Mouse (Mus musculus) erythroblast, embryonic 14.5 days (primary cell): ENCODE results near the gene Myg1.

ENCODE experiments used
- GATA1 ChIP-seq: IDR thresholded peaks from 2 replicates; pipeline ENCODE4 v1.6.1; 2012; ENCODE audit warnings: low read length, inconsistent platforms, mixed read lengths
- TAL1 ChIP-seq: IDR thresholded peaks from 3 replicates; pipeline ENCODE4 v1.6.1; 2012; ENCODE audit warnings: low read length, inconsistent platforms, mixed read lengths

DNA sequence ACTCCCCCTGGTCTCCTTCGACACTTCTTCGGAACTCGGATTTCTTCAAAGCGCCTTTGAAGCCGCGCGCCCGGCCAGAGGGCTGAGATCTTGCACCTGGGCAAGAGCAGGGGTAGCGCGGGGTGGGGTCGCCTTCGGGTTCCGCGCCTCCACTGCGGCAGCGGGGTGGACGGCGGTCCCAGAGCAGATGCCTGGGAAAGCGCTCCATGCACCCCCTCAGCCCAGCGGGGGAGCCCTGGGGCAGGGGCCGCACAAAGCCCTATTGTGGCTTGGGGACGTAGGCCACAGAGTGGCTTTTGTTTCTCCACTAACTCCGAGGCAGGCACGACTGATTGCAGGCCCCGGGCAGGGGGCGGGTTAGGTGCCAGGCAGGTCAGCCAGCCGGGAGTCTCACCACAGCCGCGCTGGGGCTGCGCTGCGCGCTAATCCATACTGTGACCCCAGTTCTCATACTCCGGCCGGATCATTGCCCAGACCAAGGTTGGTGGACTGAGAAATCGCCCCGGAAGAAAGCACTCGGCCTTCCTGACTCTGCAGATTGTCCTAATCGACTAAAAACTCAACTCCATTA is 24.4 kb downstream of the Myg1 start:
- TF ChIP-seq GATA1 (no peak), TAL1 (no peak)
